Mouse (Mus musculus) lung, postnatal 0 days (tissue): ENCODE measurements at regions not wholly inside any gene's neighbourhood (a gene's known extent, or its start where the extent isn't known, plus 50 kb on each side); places are given as distances from the start of the nearest gene placed in this dataset.
A peak's percentile ranks its signal among the peaks of the same experiment; 100 is the strongest.

Experiments used
- ATAC-seq: fragments of 200-750 bp; cut with Nextera tagmentation; 2 replicates; pipeline ENCODE4 v1.8.0; 2017; ENCODE audit warnings: moderate library complexity
- DNase-seq: peaks from one replicate; pipeline ENCODE4 v3.0.0-alpha.2; 2016; ENCODE audit warnings: low spot score
- H3K27ac ChIP-seq: fragments of 300-500 bp; sonication (generic); 2 replicates; pipeline ENCODE4 v1.5.1; 2014; ENCODE audit warnings: antibody characterized with exemption, mild to moderate bottlenecking, low read length, mixed read lengths
- H3K27me3 ChIP-seq: fragments of 300-500 bp; sonication (generic); replicated peaks from 2 replicates; pipeline ENCODE4 v1.6.1; 2014; ENCODE audit warnings: low read length, mixed read lengths; ENCODE audit not compliant: insufficient read depth
- H3K36me3 ChIP-seq: fragments of 300-500 bp; sonication (generic); 2 replicates; pipeline ENCODE4 v1.6.1; 2014; ENCODE audit warnings: low read length, mixed read lengths; ENCODE audit not compliant: insufficient read depth
- H3K4me1 ChIP-seq: fragments of 300-500 bp; sonication (generic); 2 replicates; pipeline ENCODE4 v1.6.1; 2014; ENCODE audit warnings: antibody characterized with exemption, low read depth, low read length, mixed read lengths; ENCODE audit not compliant: insufficient read depth
- H3K4me2 ChIP-seq: fragments of 300-500 bp; sonication (generic); replicated peaks from 2 replicates; pipeline ENCODE4 v1.6.1; 2014; ENCODE audit warnings: low read depth, mild to moderate bottlenecking, low read length, moderate library complexity, mixed read lengths
- H3K4me3 ChIP-seq: fragments of 300-500 bp; sonication (generic); 2 replicates; pipeline ENCODE4 v1.5.1; 2014; ENCODE audit warnings: low read depth, low read length
- H3K9ac ChIP-seq: fragments of 300-500 bp; sonication (generic); replicated peaks from 2 replicates; pipeline ENCODE4 v1.6.1; 2014; ENCODE audit warnings: low read depth, mild to moderate bottlenecking
- H3K9me3 ChIP-seq: fragments of 300-500 bp; sonication (generic); 2 replicates; pipeline ENCODE4 v1.6.1; 2016; ENCODE audit warnings: low read length, mixed read lengths
- CTCF ChIP-seq: IDR thresholded peaks from 2 replicates; pipeline ENCODE4 v1.5.1; 2016; ENCODE audit warnings: antibody characterized with exemption, mild to moderate bottlenecking
- EP300 ChIP-seq: IDR thresholded peaks from 2 replicates; pipeline ENCODE4 v1.6.1; 2016; ENCODE audit warnings: antibody characterized with exemption, mild to moderate bottlenecking, control low read depth
- WGBS: fragments of 180-500 bp; shearing (Covaris S2); extraction: QIAGEN DNeasy Blood & Tissue Kit; methylation state at CpG from one replicate; pipeline ENCODE4 v1.1.7; 2014; 5-methylcytosine and 5-hydroxymethylcytosine counted together

- no peak for TF ChIP-seq CTCF
- no peak for TF ChIP-seq EP300
- H3K4me3 ChIP-seq, result no peak overlapping the region
- H3K27me3 ChIP-seq, result no peaks in the 10 kb centered on the region
- no peaks in the 10 kb centered on the region for H3K9me3 ChIP-seq
- no peak for ATAC-seq
- H3K4me1 ChIP-seq, result no peaks in the 10 kb centered on the region
- DNase-seq, result no peak
- H3K4me2 ChIP-seq, result no peak overlapping the region
- WGBS, result 83% methylated on average over 5 of the region's 5 CpGs
- H3K9ac ChIP-seq, result no peak overlapping the region
- no peaks in the 10 kb centered on the region for H3K36me3 ChIP-seq
- no peak overlapping the region for H3K27ac ChIP-seq
Observed at GRCm38 (mm10) chr14:55345091-55345490, 123.3 kb downstream of the Dhrs2 start.

DNA sequence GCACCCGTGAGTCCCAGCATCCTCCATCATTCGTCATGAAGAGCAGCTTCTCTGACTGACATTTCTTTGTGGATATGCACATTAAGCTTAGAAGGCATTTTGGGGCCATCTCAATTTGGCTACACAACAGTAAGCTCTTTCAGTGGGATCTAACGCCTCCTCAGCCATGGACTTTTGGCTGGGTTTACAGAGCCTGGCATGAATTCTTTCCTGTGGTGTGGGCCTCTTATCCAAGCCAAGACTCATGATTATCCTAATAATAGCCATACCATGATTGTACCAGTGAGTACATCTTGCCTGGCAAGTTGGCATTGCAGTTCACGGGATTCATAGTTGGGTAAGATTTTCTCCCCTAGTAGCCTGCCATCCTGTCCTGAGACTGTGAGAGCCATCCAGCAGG, 126.3 kb downstream of the Dhrs2 start:
- H3K9me3 ChIP-seq, result no peaks in the 10 kb centered on the region
- TF ChIP-seq CTCF (no peak), EP300 (no peak)
- 77% methylated on average over 4 of the region's 4 CpGs for WGBS
- ATAC-seq (no peak), DNase-seq (no peak)
- H3K9ac ChIP-seq, result no peak overlapping the region
- H3K36me3 ChIP-seq, result no peaks in the 10 kb centered on the region
- H3K4me2 ChIP-seq, result no peak overlapping the region
- no peaks in the 10 kb centered on the region for H3K27me3 ChIP-seq
- no peaks in the 10 kb centered on the region for H3K4me1 ChIP-seq
- no peak overlapping the region for H3K27ac ChIP-seq
- H3K4me3 ChIP-seq, result no peak overlapping the region

- H3K27me3 ChIP-seq, result no peaks in the 10 kb centered on the region
- no peak overlapping the region for H3K27ac ChIP-seq
- 40% methylated on average over 2 of the region's 2 CpGs for WGBS
- no peaks in the 10 kb centered on the region for H3K36me3 ChIP-seq
- no peaks in the 10 kb centered on the region for H3K9me3 ChIP-seq
- H3K4me2 ChIP-seq, result no peak overlapping the region
- no peak overlapping the region for H3K4me3 ChIP-seq
- ATAC-seq (peak; percentile 68), DNase-seq (peak; percentile 27)
- no peak overlapping the region for H3K9ac ChIP-seq
- no peak for TF ChIP-seq EP300
- no peak for TF ChIP-seq CTCF
- H3K4me1 ChIP-seq, result no peaks in the 10 kb centered on the region
Observed at GRCm38 (mm10) chr14:55357258-55357657, 121.3 kb upstream of the Dhrs4 start.

DNA sequence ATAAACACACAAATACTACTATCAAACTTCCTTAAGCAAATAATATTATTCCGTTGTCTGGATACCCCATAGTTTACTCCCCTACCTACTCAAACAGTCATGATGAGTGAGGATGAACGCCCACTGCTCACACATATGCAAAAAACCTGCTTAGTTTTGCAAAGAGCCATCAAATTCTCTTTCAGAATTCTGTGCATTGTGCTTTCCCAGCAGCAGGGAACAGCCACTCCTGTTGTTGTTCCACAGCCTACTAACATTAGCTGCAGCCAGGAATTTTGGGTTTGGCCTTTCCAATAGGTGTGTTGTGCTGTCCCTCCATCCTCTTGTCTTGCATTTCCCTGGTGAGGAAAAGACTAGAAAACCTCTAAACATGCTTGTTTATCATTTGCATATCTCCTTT, 120.1 kb upstream of the Dhrs4 start:
- ATAC-seq (no peak), DNase-seq (no peak)
- no peak for TF ChIP-seq EP300
- no peak for TF ChIP-seq CTCF
- Histone ChIP-seq H3K27ac (no peak overlapping the region), H3K36me3 (no peaks in the 10 kb centered on the region), H3K9me3 (no peaks in the 10 kb centered on the region), H3K9ac (no peak overlapping the region), H3K4me3 (no peak overlapping the region), H3K27me3 (no peaks in the 10 kb centered on the region), H3K4me2 (no peak overlapping the region), H3K4me1 (no peaks in the 10 kb centered on the region)
- WGBS, result 61% methylated on average over 2 of the region's 2 CpGs

GRCm38 (mm10) chr14:55362316-55362715, 116.2 kb upstream of the Dhrs4 start:
- Histone ChIP-seq H3K27me3 (no peaks in the 10 kb centered on the region), H3K9me3 (no peaks in the 10 kb centered on the region), H3K4me2 (no peak overlapping the region), H3K36me3 (no peaks in the 10 kb centered on the region), H3K27ac (no peak overlapping the region), H3K9ac (no peak overlapping the region), H3K4me3 (no peak overlapping the region), H3K4me1 (no peaks in the 10 kb centered on the region)
- ATAC-seq (no peak), DNase-seq (no peak)
- TF ChIP-seq CTCF (no peak), EP300 (no peak)
- WGBS, result 51% methylated on average over 4 of the region's 4 CpGs

GRCm38 (mm10) chr14:55362757-55363156, 115.8 kb upstream of the Dhrs4 start:
- DNase-seq (no peak), ATAC-seq (no peak)
- 60% methylated on average over 7 of the region's 7 CpGs for WGBS
- H3K4me2 ChIP-seq, result no peak overlapping the region
- no peaks in the 10 kb centered on the region for H3K27me3 ChIP-seq
- H3K27ac ChIP-seq, result no peak overlapping the region
- no peaks in the 10 kb centered on the region for H3K4me1 ChIP-seq
- H3K36me3 ChIP-seq, result no peaks in the 10 kb centered on the region
- no peak overlapping the region for H3K9ac ChIP-seq
- no peaks in the 10 kb centered on the region for H3K9me3 ChIP-seq
- TF ChIP-seq CTCF, result no peak
- no peak for TF ChIP-seq EP300
- no peak overlapping the region for H3K4me3 ChIP-seq

- no peak for ATAC-seq
- no peak overlapping the region for H3K27ac ChIP-seq
- H3K4me2 ChIP-seq, result no peak overlapping the region
- no peaks in the 10 kb centered on the region for H3K4me1 ChIP-seq
- H3K4me3 ChIP-seq, result no peak overlapping the region
- H3K36me3 ChIP-seq, result no peaks in the 10 kb centered on the region
- no peak overlapping the region for H3K9ac ChIP-seq
- TF ChIP-seq EP300, result no peak
- TF ChIP-seq CTCF, result no peak
- WGBS, result 68% methylated on average over 5 of the region's 5 CpGs
- no peak for DNase-seq
- no peaks in the 10 kb centered on the region for H3K27me3 ChIP-seq
- no peaks in the 10 kb centered on the region for H3K9me3 ChIP-seq
Observed at GRCm38 (mm10) chr14:55370384-55370783, 108.2 kb upstream of the Dhrs4 start.
